Mouse (Mus musculus): ENCODE results near the gene Vps13a. TPM values are rescaled to one million over a fixed set of nuclear protein-coding genes. Genes with fewer than 3 reads are reported as not detected.
"Not testable (repeated sequence)": the region's sequence is repeated elsewhere in the genome, so short reads cannot be mapped to it uniquely, and the experiment has no call there.

Gene Vps13a
- polyA plus RNA-seq, 1 experiment = 25.3 TPM

GRCm38 (mm10) chr19:16779281-16779680 lies 1.5 kb downstream of the Vps13a start:
- Histone ChIP-seq H3K4me3 (replicated peaks; ENCODE audit: control insufficient read depth, low read depth, low read length) (peak overlapping the region; percentile 12), H3K4me1 (ENCODE audit: control insufficient read depth, insufficient read depth, low read length) (no peaks in the 10 kb centered on the region; the same call in 1 of the 2 replicates), H3K27ac (ENCODE audit: control insufficient read depth, insufficient read depth, low read depth, low read length, poor library complexity) (no peak overlapping the region)
- no peak for TF ChIP-seq CTCF (IDR thresholded peaks at IDR 0.05; ENCODE audit: control insufficient read depth, insufficient read depth, low read length)
- WGBS = 43% methylated on average over 5 of the region's 5 CpGs

- Histone ChIP-seq H3K4me3 (replicated peaks; ENCODE audit: control insufficient read depth, low read depth, low read length) (no peak overlapping the region), H3K27ac (ENCODE audit: control insufficient read depth, insufficient read depth, low read depth, low read length, poor library complexity) (no peak overlapping the region), H3K4me1 (ENCODE audit: control insufficient read depth, insufficient read depth, low read length) (peaks cover 1% of the 10 kb centered on the region; the same call in 1 of the 2 replicates)
- 44% methylated on average over 6 of the region's 6 CpGs for WGBS
- TF ChIP-seq CTCF (IDR thresholded peaks at IDR 0.05; ENCODE audit: control insufficient read depth, insufficient read depth, low read length) (no peak), POLR2A (IDR thresholded peaks at IDR 0.05; ENCODE audit: borderline replicate concordance, control insufficient read depth, low read depth, low read length) (no peak)
Measured at GRCm38 (mm10) chr19:16778578-16778977, 2.2 kb downstream of the Vps13a start.

- TF ChIP-seq POLR2A (IDR thresholded peaks at IDR 0.05; ENCODE audit: borderline replicate concordance, control insufficient read depth, low read depth, low read length) (no peak), CTCF (IDR thresholded peaks at IDR 0.05; ENCODE audit: control insufficient read depth, insufficient read depth, low read length) (no peak)
- no peak overlapping the region for H3K27ac ChIP-seq (ENCODE audit: control insufficient read depth, insufficient read depth, low read depth, low read length, poor library complexity)
- H3K4me3 ChIP-seq (replicated peaks; ENCODE audit: control insufficient read depth, low read depth, low read length) = no peak overlapping the region
- 52% methylated on average over 3 of the region's 3 CpGs for WGBS
- H3K4me1 ChIP-seq (ENCODE audit: control insufficient read depth, insufficient read depth, low read length) = peaks cover 2% of the 10 kb centered on the region; the same call in 1 of the 2 replicates
Measured at GRCm38 (mm10) chr19:16777901-16778300, 2.8 kb downstream of the Vps13a start.

GRCm38 (mm10) chr19:16777391-16777790 lies 3.3 kb downstream of the Vps13a start:
- H3K4me1 ChIP-seq (ENCODE audit: control insufficient read depth, insufficient read depth, low read length); H3K4me3 ChIP-seq (replicated peaks; ENCODE audit: control insufficient read depth, low read depth, low read length); H3K27ac ChIP-seq (ENCODE audit: control insufficient read depth, insufficient read depth, low read depth, low read length, poor library complexity): not testable (repeated sequence)

GRCm38 (mm10) chr19:16773237-16774016 lies 7.3 kb downstream of the Vps13a start:
- Histone ChIP-seq H3K4me3 (replicated peaks; ENCODE audit: control insufficient read depth, low read depth, low read length) (peak overlapping the region; percentile 56), H3K4me1 (ENCODE audit: control insufficient read depth, insufficient read depth, low read length) (peaks cover 2% of the 10 kb centered on the region; the same call in 1 of the 2 replicates), H3K27ac (ENCODE audit: control insufficient read depth, insufficient read depth, low read depth, low read length, poor library complexity) (no peak overlapping the region)
- no peak for TF ChIP-seq POLR2A (IDR thresholded peaks at IDR 0.05; ENCODE audit: borderline replicate concordance, control insufficient read depth, low read depth, low read length)
- TF ChIP-seq CTCF (IDR thresholded peaks at IDR 0.05; ENCODE audit: control insufficient read depth, insufficient read depth, low read length) = no peak
- 25% methylated on average over 11 of the region's 11 CpGs for WGBS

GRCm38 (mm10) chr19:16767407-16767806 lies 13.3 kb downstream of the Vps13a start:
- 20% methylated on average over 2 of the region's 2 CpGs for WGBS
- TF ChIP-seq CTCF (IDR thresholded peaks at IDR 0.05; ENCODE audit: control insufficient read depth, insufficient read depth, low read length) (no peak), POLR2A (IDR thresholded peaks at IDR 0.05; ENCODE audit: borderline replicate concordance, control insufficient read depth, low read depth, low read length) (no peak)

GRCm38 (mm10) chr19:16757439-16757838 lies 23.3 kb downstream of the Vps13a start:
- H3K4me1 ChIP-seq (ENCODE audit: control insufficient read depth, insufficient read depth, low read length); H3K4me3 ChIP-seq (replicated peaks; ENCODE audit: control insufficient read depth, low read depth, low read length); H3K27ac ChIP-seq (ENCODE audit: control insufficient read depth, insufficient read depth, low read depth, low read length, poor library complexity): not testable (repeated sequence)
- 67% methylated on average over 9 of the region's 9 CpGs for WGBS

More at GRCm38 (mm10) chr19:16767407-16767806, 13.3 kb downstream of the Vps13a start:
- no peak overlapping the region for H3K27ac ChIP-seq (ENCODE audit: control insufficient read depth, insufficient read depth, low read depth, low read length, poor library complexity)
- H3K4me3 ChIP-seq (replicated peaks; ENCODE audit: control insufficient read depth, low read depth, low read length) = no peak overlapping the region
- H3K4me1 ChIP-seq (ENCODE audit: control insufficient read depth, insufficient read depth, low read length) = no peaks in the 10 kb centered on the region; the same call in 1 of the 2 replicates

GRCm38 (mm10) chr19:16755854-16756253 lies 24.9 kb downstream of the Vps13a start:
- H3K4me1 ChIP-seq (ENCODE audit: control insufficient read depth, insufficient read depth, low read length) = no peaks in the 10 kb centered on the region
- H3K4me3 ChIP-seq (replicated peaks; ENCODE audit: control insufficient read depth, low read depth, low read length) = no peak overlapping the region
- no peak overlapping the region for H3K27ac ChIP-seq (ENCODE audit: control insufficient read depth, insufficient read depth, low read depth, low read length, poor library complexity)
- TF ChIP-seq CTCF (IDR thresholded peaks at IDR 0.05; ENCODE audit: control insufficient read depth, insufficient read depth, low read length) (no peak), POLR2A (IDR thresholded peaks at IDR 0.05; ENCODE audit: borderline replicate concordance, control insufficient read depth, low read depth, low read length) (no peak)

GRCm38 (mm10) chr19:16755226-16755625 lies 25.5 kb downstream of the Vps13a start:
- Histone ChIP-seq H3K4me1 (ENCODE audit: control insufficient read depth, insufficient read depth, low read length) (no peaks in the 10 kb centered on the region), H3K4me3 (replicated peaks; ENCODE audit: control insufficient read depth, low read depth, low read length) (no peak overlapping the region), H3K27ac (ENCODE audit: control insufficient read depth, insufficient read depth, low read depth, low read length, poor library complexity) (no peak overlapping the region)
- WGBS = 95% methylated on average over 7 of the region's 7 CpGs
- TF ChIP-seq POLR2A (IDR thresholded peaks at IDR 0.05; ENCODE audit: borderline replicate concordance, control insufficient read depth, low read depth, low read length) (no peak), CTCF (IDR thresholded peaks at IDR 0.05; ENCODE audit: control insufficient read depth, insufficient read depth, low read length) (no peak)

All from bone marrow, adult 2 months (tissue).